Comparison of ENCODE assay signal across 9 mouse cellular contexts in genomic region chr7:54458386-54458785, GRCm38 (mm10).
A peak's percentile ranks its signal among the peaks of the same experiment; 100 is the strongest.
DNase-seq lines count a peak whose midpoint lies in the region; ATAC-seq and TF ChIP-seq lines count a peak whose summit lies in the region.
"Had no signal": no experiment of that assay in that cellular context is flagged by ENCODE, and none has a peak within 500 bp of the region (broad histone marks: within the 10 kb centered on the region; RNA-seq: fewer than 3 reads in every experiment).

No protein-coding gene starts in this region.

- H3K4me1 ChIP-seq in kidney, postnatal 0 days (replicated peaks; ENCODE audit: insufficient read depth, low read length) = no peaks in the 10 kb centered on the region
- H3K4me1 ChIP-seq: neural tube, embryonic 12.5 days had no signal

- no peak overlapping the region for H3K9ac ChIP-seq in kidney, postnatal 0 days (ENCODE audit: low read depth, low read length)
- H3K9ac ChIP-seq: neural tube, embryonic 12.5 days had no signal

- intact Hi-C loops in left cerebral cortex, adult 2 months (cut with DNase I) = no loop called here

- peak; percentile 48 for DNase-seq in kidney, postnatal 0 days (ENCODE audit: low spot score)
- DNase-seq in kidney, adult 11 months = no peak
- peak; percentile 35 for DNase-seq in ZHBTc4 (ENCODE audit: low read depth, low spot score)
- peak; percentile 22 for DNase-seq in embryo, embryonic 9.5 days (ENCODE audit: extremely low spot score)
- peak; percentile 18 to 44 for DNase-seq in left cerebral cortex, adult 2 months (ENCODE audit: extremely low spot score in 1 of 2, low spot score in 2 of 2)
- no peak for DNase-seq in ovary, postnatal 36 days (ENCODE audit: low spot score)
- DNase-seq in urinary bladder, postnatal 10 days (ENCODE audit: low spot score) = no peak

- no peak overlapping the region for H3K4me2 ChIP-seq in kidney, postnatal 0 days (ENCODE audit: low read length)
- H3K4me2 ChIP-seq: neural tube, embryonic 12.5 days had no signal

- no peaks in the 10 kb centered on the region for H3K9me3 ChIP-seq in kidney, postnatal 0 days (replicated peaks; ENCODE audit: low read length)
- H3K9me3 ChIP-seq: neural tube, embryonic 12.5 days had no signal

- no peaks in the 10 kb centered on the region for H3K27me3 ChIP-seq in kidney, postnatal 0 days (ENCODE audit: insufficient read depth, low read length)
- H3K27me3 ChIP-seq: neural tube, embryonic 12.5 days had no signal

- TF ChIP-seq CTCF in kidney, postnatal 0 days (IDR thresholded peaks at IDR 0.05; ENCODE audit: low read depth) = peak; percentile 73
- TF ChIP-seq CTCF in left cerebral cortex, adult 2 months (IDR thresholded peaks at IDR 0.05) = peak; percentile 66

- H3K4me3 ChIP-seq in kidney, postnatal 0 days (replicated peaks; ENCODE audit: low read depth, low read length) = no peak overlapping the region
- H3K4me3 ChIP-seq in left cerebral cortex, adult 2 months = no peak overlapping the region
- H3K4me3 ChIP-seq: neural tube, embryonic 12.5 days had no signal

- no peak overlapping the region for H3K27ac ChIP-seq in kidney, postnatal 0 days
- H3K27ac ChIP-seq in left cerebral cortex, adult 2 months = no peak overlapping the region
- H3K27ac ChIP-seq: neural tube, embryonic 12.5 days had no signal

- WGBS in kidney, postnatal 0 days = 45% methylated on average over 2 of the region's 2 CpGs

- ATAC-seq in kidney, postnatal 0 days (replicated peaks; ENCODE audit: low FRiP score, low read depth) = no peak
- ATAC-seq in monocyte, adult 5-6 weeks (replicated peaks; ENCODE audit: insufficient number of reproducible peaks, low FRiP score, low TSS enrichment, poor library complexity, severe bottlenecking) = no peak

- no peaks in the 10 kb centered on the region for H3K36me3 ChIP-seq in kidney, postnatal 0 days (ENCODE audit: insufficient read depth, low read length)
- H3K36me3 ChIP-seq: neural tube, embryonic 12.5 days had no signal

Comparison
In these comparisons a context has a peak if more than half of its experiments do, and no peak if none do; other contexts are left out.
1. DNase-seq: peak in kidney, postnatal 0 days (single experiment), ZHBTc4 (single experiment), embryo, embryonic 9.5 days (single experiment) and left cerebral cortex, adult 2 months (2 of 2); none in kidney, adult 11 months (single experiment), ovary, postnatal 36 days (single experiment) and urinary bladder, postnatal 10 days (single experiment).